ENCODE assay signal across 14 mouse cellular contexts in genomic region chr12:17626043-17626442, GRCm38 (mm10).
A peak's percentile ranks its signal among the peaks of the same experiment; 100 is the strongest.
DNase-seq lines count a peak whose midpoint lies in the region; ATAC-seq lines count a peak whose summit lies in the region.
"Had no signal": no experiment of that assay in that cellular context is flagged by ENCODE, and none has a peak within 500 bp of the region (broad histone marks: within the 10 kb centered on the region; RNA-seq: fewer than 3 reads in every experiment).

No protein-coding gene starts in this region.

- H3K36me3 ChIP-seq in kidney, embryonic 16.5 days (ENCODE audit: insufficient read depth, low read length) = no peaks in the 10 kb centered on the region
- no peaks in the 10 kb centered on the region for H3K36me3 ChIP-seq in hindbrain, embryonic 12.5 days
- H3K36me3 ChIP-seq in midbrain, embryonic 15.5 days (replicated peaks) = no peaks in the 10 kb centered on the region
- H3K36me3 ChIP-seq: heart, embryonic 12.5 days had no signal

- H3K4me1 ChIP-seq in kidney, embryonic 16.5 days (ENCODE audit: insufficient read depth, low read length) = 0 out of 2 replicates have a peak, but pooled peaks cover 6% of the 10 kb centered on the region
- peaks cover 19% of the 10 kb centered on the region for H3K4me1 ChIP-seq in hindbrain, embryonic 12.5 days
- H3K4me1 ChIP-seq in midbrain, embryonic 15.5 days = peaks cover 5% of the 10 kb centered on the region

- H3K27me3 ChIP-seq in kidney, embryonic 16.5 days (ENCODE audit: insufficient read depth, low read length) = no peaks in the 10 kb centered on the region
- no peaks in the 10 kb centered on the region for H3K27me3 ChIP-seq in hindbrain, embryonic 12.5 days
- no peaks in the 10 kb centered on the region for H3K27me3 ChIP-seq in midbrain, embryonic 15.5 days (replicated peaks)

- no peak overlapping the region for H3K27ac ChIP-seq in kidney, embryonic 16.5 days (ENCODE audit: low read length)
- peak overlapping the region; percentile 24; the same call in 1 of the 2 replicates for H3K27ac ChIP-seq in hindbrain, embryonic 12.5 days
- no peak overlapping the region for H3K27ac ChIP-seq in midbrain, embryonic 15.5 days
- H3K27ac ChIP-seq: gastrocnemius, adult 2 months had no signal

- no peak overlapping the region for H3K9ac ChIP-seq in kidney, embryonic 16.5 days (replicated peaks; ENCODE audit: low read length)
- no peak overlapping the region for H3K9ac ChIP-seq in hindbrain, embryonic 12.5 days
- H3K9ac ChIP-seq in midbrain, embryonic 15.5 days = no peak overlapping the region
- H3K9ac ChIP-seq: heart, embryonic 12.5 days had no signal

- H3K9me3 ChIP-seq in kidney, embryonic 16.5 days (ENCODE audit: low read length) = no peaks in the 10 kb centered on the region
- no peaks in the 10 kb centered on the region for H3K9me3 ChIP-seq in hindbrain, embryonic 12.5 days (replicated peaks)
- H3K9me3 ChIP-seq in midbrain, embryonic 15.5 days = no peaks in the 10 kb centered on the region
- H3K9me3 ChIP-seq: heart, embryonic 12.5 days had no signal

- H3K4me2 ChIP-seq in kidney, embryonic 16.5 days (replicated peaks; ENCODE audit: low read depth, low read length) = no peak overlapping the region
- H3K4me2 ChIP-seq in hindbrain, embryonic 12.5 days (replicated peaks) = no peak overlapping the region
- H3K4me2 ChIP-seq in midbrain, embryonic 15.5 days = no peak overlapping the region
- H3K4me2 ChIP-seq: heart, embryonic 12.5 days had no signal

- DNase-seq in kidney, adult 11 months = no peak
- peak; percentile 6 for DNase-seq in yolk sac, embryonic 10.5 days (ENCODE audit: low spot score)
- no peak for DNase-seq in left cerebral cortex, adult 8-10 months (ENCODE audit: low spot score in 2 of 2)
- DNase-seq: cerebellum, postnatal 10 days; gastrocnemius, adult 2 months; kidney, postnatal 36 days had no signal

- no peak overlapping the region for H3K4me3 ChIP-seq in kidney, embryonic 16.5 days (ENCODE audit: low read length)
- H3K4me3 ChIP-seq in hindbrain, embryonic 12.5 days = no peak overlapping the region
- H3K4me3 ChIP-seq in midbrain, embryonic 15.5 days = no peak overlapping the region
- H3K4me3 ChIP-seq: erythroblast, embryonic 14.5 days; gastrocnemius, adult 2 months; heart, embryonic 12.5 days had no signal

- WGBS in kidney, embryonic 16.5 days = 22% methylated on average over 3 of the region's 3 CpGs
- 23% methylated on average over 3 of the region's 3 CpGs for whole genome bisulfite sequencing in hindbrain, embryonic 12.5 days
- WGBS in midbrain, embryonic 15.5 days = 10% methylated on average over 3 of the region's 3 CpGs

- peak; percentile 29; the same call in 1 of the 2 replicates for ATAC-seq in kidney, embryonic 16.5 days (ENCODE audit: low FRiP score, low TSS enrichment)
- peak; percentile 63 for ATAC-seq in hindbrain, embryonic 12.5 days (ENCODE audit: low FRiP score)
- ATAC-seq in midbrain, embryonic 15.5 days (replicated peaks) = peak; percentile 40
- ATAC-seq in monocyte, adult 5-6 weeks (replicated peaks; ENCODE audit: insufficient number of reproducible peaks, low FRiP score, low TSS enrichment, poor library complexity, severe bottlenecking) = no peak
- no peak for ATAC-seq in cerebellum, adult (ENCODE audit: insufficient number of reproducible peaks, low FRiP score, low TSS enrichment)
- ATAC-seq: lung, postnatal 0 days had no signal

Comparison
In these comparisons a context has a peak if more than half of its experiments do, and no peak if none do; other contexts are left out.
1. ATAC-seq: peak in kidney, embryonic 16.5 days (single experiment), hindbrain, embryonic 12.5 days (single experiment) and midbrain, embryonic 15.5 days (single experiment); none in monocyte, adult 5-6 weeks (single experiment) and cerebellum, adult (single experiment).